Mouse (Mus musculus) hindbrain, embryonic 11.5 days (tissue): ENCODE results near the gene Znrf3. TPM values are rescaled to one million over a fixed set of nuclear protein-coding genes. Genes with fewer than 3 reads are reported as not detected.
"Not testable (repeated sequence)": the region's sequence is repeated elsewhere in the genome, so short reads cannot be mapped to it uniquely, and the experiment has no call there.

Source experiments
- ATAC-seq: fragments of 200-750 bp; cut with Nextera tagmentation; 2 replicates; pipeline ENCODE4 v1.8.0; 2017; ENCODE audit warnings: mild to moderate bottlenecking, moderate TSS enrichment, moderate library complexity; ENCODE audit not compliant: low FRiP score
- DNase-seq: peaks from one replicate; pipeline ENCODE4 v3.0.0-alpha.2; 2015; ENCODE audit warnings: low spot score
- H3K27ac ChIP-seq: fragments of 300-500 bp; sonication (generic); 2 replicates; pipeline ENCODE4 v1.5.1; 2014; ENCODE audit warnings: mild to moderate bottlenecking, low read depth, low read length
- H3K27me3 ChIP-seq: fragments of 300-500 bp; sonication (generic); 2 replicates; pipeline ENCODE4 v1.6.1; 2014; ENCODE audit warnings: mild to moderate bottlenecking, low read length, moderate library complexity, mixed read lengths; ENCODE audit not compliant: control insufficient read depth, insufficient read depth
- H3K36me3 ChIP-seq: fragments of 300-500 bp; sonication (generic); 2 replicates; pipeline ENCODE4 v1.6.1; 2014; ENCODE audit warnings: mild to moderate bottlenecking, low read length, moderate library complexity, mixed read lengths; ENCODE audit not compliant: control insufficient read depth, insufficient read depth
- H3K4me1 ChIP-seq: fragments of 300-500 bp; sonication (generic); replicated peaks from 2 replicates; pipeline ENCODE4 v1.6.1; 2014; ENCODE audit warnings: low read length, mixed read lengths; ENCODE audit not compliant: control insufficient read depth, insufficient read depth
- H3K4me2 ChIP-seq: fragments of 300-500 bp; sonication (generic); replicated peaks from 2 replicates; pipeline ENCODE4 v1.6.1; 2014; ENCODE audit warnings: mild to moderate bottlenecking, low read depth, low read length
- H3K4me3 ChIP-seq: fragments of 300-500 bp; sonication (generic); 2 replicates; pipeline ENCODE4 v1.5.1; 2014; ENCODE audit warnings: low read depth, low read length
- H3K9ac ChIP-seq: fragments of 300-500 bp; sonication (generic); 2 replicates; pipeline ENCODE4 v1.6.1; 2014; ENCODE audit warnings: low read depth, low read length
- H3K9me3 ChIP-seq: fragments of 300-500 bp; sonication (generic); 2 replicates; pipeline ENCODE4 v1.6.1; 2016; ENCODE audit warnings: low read length; ENCODE audit not compliant: control insufficient read depth
- WGBS: fragments of 180-500 bp; shearing (Covaris S2); extraction: QIAGEN DNeasy Blood & Tissue Kit; methylation state at CpG from one replicate; pipeline ENCODE4 v1.1.7; 2014; 5-methylcytosine and 5-hydroxymethylcytosine counted together
- polyA plus RNA-seq: library from polyadenylated mRNA; unstranded; fragments of >200 nt; fragmentation: Nextera tagmentation; extraction: Ambion mirVana; gene quantifications from 2 replicates; pipeline ENCODE4 v1.2.1, GENCODE M21; 2014

The Znrf3 gene
- 10.6 and 11.5 TPM in 2 replicates for polyA plus RNA-seq

GRCm38 (mm10) chr11:5444599-5445451 lies at the start of gene Znrf3:
Gene Znrf3 (minus strand): TSS chr11:5444847.
- 0 out of 2 replicates have a peak, but pooled peaks cover 2% of the 10 kb centered on the region for H3K4me1 ChIP-seq
- no peaks in the 10 kb centered on the region for H3K27me3 ChIP-seq
- peak within 1 kb of the TSS; percentile 77 for H3K4me3 ChIP-seq
- H3K36me3 ChIP-seq = no peaks in the 10 kb centered on the region
- under 1% methylated on average over 70 of the region's 106 CpGs for WGBS
- no peaks in the 10 kb centered on the region for H3K9me3 ChIP-seq
- H3K9ac ChIP-seq = peak within 1 kb of the TSS; percentile 88
- DNase-seq (peak; percentile 97), ATAC-seq (peak; percentile 93)
- H3K27ac ChIP-seq = peak within 1 kb of the TSS; percentile 75
- H3K4me2 ChIP-seq = peak within 1 kb of the TSS; percentile 97

GRCm38 (mm10) chr11:5493869-5494268 lies 49.2 kb upstream of the Znrf3 start:
- H3K27me3 ChIP-seq = no peaks in the 10 kb centered on the region
- no peak overlapping the region for H3K4me3 ChIP-seq
- no peaks in the 10 kb centered on the region for H3K36me3 ChIP-seq
- H3K9ac ChIP-seq = no peak overlapping the region
- no peak for ATAC-seq
- no peak overlapping the region for H3K4me2 ChIP-seq
- H3K4me1 ChIP-seq = no peaks in the 10 kb centered on the region
- WGBS = 49% methylated on average over 2 of the region's 2 CpGs
- H3K9me3 ChIP-seq = no peaks in the 10 kb centered on the region
- no peak overlapping the region for H3K27ac ChIP-seq
- DNase-seq = peak; percentile 17

- no peaks in the 10 kb centered on the region for H3K9me3 ChIP-seq
- no peak overlapping the region for H3K4me2 ChIP-seq
- H3K27me3 ChIP-seq = no peaks in the 10 kb centered on the region
- H3K9ac ChIP-seq = no peak overlapping the region
- WGBS = 60% methylated on average over 7 of the region's 7 CpGs
- no peaks in the 10 kb centered on the region for H3K4me1 ChIP-seq
- H3K27ac ChIP-seq = no peak overlapping the region
- no peak overlapping the region for H3K4me3 ChIP-seq
- DNase-seq (no peak), ATAC-seq (no peak)
- H3K36me3 ChIP-seq = no peaks in the 10 kb centered on the region
Measured at GRCm38 (mm10) chr11:5491912-5492311, 47.3 kb upstream of the Znrf3 start.

GRCm38 (mm10) chr11:5490989-5491656 lies 46.5 kb upstream of the Znrf3 start:
- no peak overlapping the region for H3K9ac ChIP-seq
- 82% methylated on average over 10 of the region's 10 CpGs for WGBS
- H3K36me3 ChIP-seq = no peaks in the 10 kb centered on the region
- H3K9me3 ChIP-seq = no peaks in the 10 kb centered on the region
- H3K27ac ChIP-seq = no peak overlapping the region
- no peak overlapping the region for H3K4me3 ChIP-seq
- ATAC-seq (no peak), DNase-seq (no peak)
- no peak overlapping the region for H3K4me2 ChIP-seq
- H3K27me3 ChIP-seq = no peaks in the 10 kb centered on the region
- no peaks in the 10 kb centered on the region for H3K4me1 ChIP-seq

- H3K4me1 ChIP-seq, H3K27ac ChIP-seq, H3K27me3 ChIP-seq, H3K4me3 ChIP-seq, H3K36me3 ChIP-seq, ATAC-seq, DNase-seq, H3K4me2 ChIP-seq, H3K9me3 ChIP-seq, H3K9ac ChIP-seq: not testable (repeated sequence)
- WGBS = 92% methylated on average over 10 of the region's 10 CpGs
Measured at GRCm38 (mm10) chr11:5489433-5489832, 44.8 kb upstream of the Znrf3 start.

- WGBS = 22% methylated on average over 15 of the region's 15 CpGs
- Histone ChIP-seq H3K4me1 (no peaks in the 10 kb centered on the region), H3K27me3 (no peaks in the 10 kb centered on the region), H3K36me3 (no peaks in the 10 kb centered on the region), H3K9me3 (no peaks in the 10 kb centered on the region), H3K9ac (peak overlapping the region; percentile 32), H3K4me2 (peak overlapping the region; percentile 38), H3K4me3 (peak overlapping the region; percentile 29), H3K27ac (no peak overlapping the region)
- ATAC-seq (peak; percentile 70), DNase-seq (peak; percentile 91)
Measured at GRCm38 (mm10) chr11:5485193-5486011, 40.8 kb upstream of the Znrf3 start.

- WGBS = 89% methylated on average over 13 of the region's 13 CpGs
- Histone ChIP-seq H3K4me2 (no peak overlapping the region), H3K36me3 (no peaks in the 10 kb centered on the region), H3K27me3 (no peaks in the 10 kb centered on the region), H3K27ac (no peak overlapping the region), H3K4me3 (no peak overlapping the region), H3K9ac (no peak overlapping the region), H3K4me1 (no peaks in the 10 kb centered on the region), H3K9me3 (no peaks in the 10 kb centered on the region)
- DNase-seq (no peak), ATAC-seq (no peak)
Measured at GRCm38 (mm10) chr11:5482581-5482980, 37.9 kb upstream of the Znrf3 start.

GRCm38 (mm10) chr11:5478831-5479230 lies 34.2 kb upstream of the Znrf3 start:
- Histone ChIP-seq H3K4me1 (no peaks in the 10 kb centered on the region), H3K36me3 (no peaks in the 10 kb centered on the region), H3K4me3 (no peak overlapping the region), H3K9ac (no peak overlapping the region), H3K27me3 (no peaks in the 10 kb centered on the region), H3K4me2 (no peak overlapping the region), H3K27ac (no peak overlapping the region), H3K9me3 (no peaks in the 10 kb centered on the region)
- DNase-seq (no peak), ATAC-seq (no peak)
- WGBS = 94% methylated on average over 3 of the region's 3 CpGs
